Mouse (Mus musculus) cortical plate, adult 2 months (tissue): ENCODE results near the gene Vps52.

Experiments
- CTCF ChIP-seq: fragments of 200-500 bp; IDR thresholded peaks from 2 replicates; pipeline ENCODE4 v1.5.1; 2011; ENCODE audit warnings: mild to moderate bottlenecking, control low read depth, low read length; ENCODE audit not compliant: insufficient read depth; ENCODE audit errors: extremely low read depth
- POLR2A ChIP-seq: fragments of 200-500 bp; IDR thresholded peaks from 2 replicates; pipeline ENCODE4 v1.6.1; 2011; ENCODE audit warnings: mild to moderate bottlenecking, low read length, control low read depth; ENCODE audit not compliant: insufficient read depth; ENCODE audit errors: extremely low read depth

- TF ChIP-seq CTCF: no peak
- no peak for TF ChIP-seq POLR2A
Measured at GRCm38 (mm10) chr17:33953310-33953709, 2.3 kb upstream of the Vps52 start.
